Mouse (Mus musculus) CD4-positive helper T cell, adult 2 months (primary cell): ENCODE results near the gene Spag4.
"Not testable (repeated sequence)": the region's sequence is repeated elsewhere in the genome, so short reads cannot be mapped to it uniquely, and the experiment has no call there.

ENCODE experiments used
- DNase-seq: peaks from one replicate; pipeline ENCODE4 v3.0.0-alpha.2; 2012; ENCODE audit warnings: low read depth, missing footprints, low spot score

Spag4 gene

GRCm38 (mm10) chr2:156110627-156111357 lies 45.8 kb downstream of the Spag4 start:
- peak; percentile 42 for DNase-seq

- DNase-seq: peak; percentile 95
These were observed 46.5 kb downstream of the Spag4 start, which contains the start of the genes Cpne1 and Rbm12 for GRCm38 (mm10) chr2:156111358-156112079. Gene Cpne1, minus strand, starts transcription at chr2:156111965. Gene Rbm12, minus strand, starts transcription at chr2:156111978.

- not testable (repeated sequence) for DNase-seq
These were observed 47.1 kb downstream of the Spag4 start for GRCm38 (mm10) chr2:156112080-156112423.

DNA sequence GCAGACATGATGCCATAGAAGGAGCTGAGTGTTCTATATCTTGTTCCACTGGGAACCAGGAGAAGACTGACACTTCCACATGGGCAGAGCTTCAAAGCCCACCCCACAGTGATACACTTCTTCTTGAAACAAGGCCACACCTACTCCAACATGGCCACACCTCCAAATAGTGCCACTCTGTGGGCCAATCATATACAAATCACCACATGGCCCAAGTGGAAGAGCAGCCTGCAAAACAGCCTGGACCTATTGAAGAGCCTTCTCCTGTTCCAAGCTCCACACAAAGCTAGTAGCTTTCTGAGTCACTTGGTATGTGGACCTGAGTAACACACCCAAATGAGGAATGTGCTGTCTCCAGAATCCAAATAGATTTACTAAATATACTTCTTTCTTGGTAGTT lies 54.6 kb downstream of the Spag4 start:
- no peak for DNase-seq
